Mouse (Mus musculus): ENCODE measurements around the gene Acat3.
"Not testable (repeated sequence)": the region's sequence is repeated elsewhere in the genome, so short reads cannot be mapped to it uniquely, and the experiment has no call there.

Acat3 gene

DNA sequence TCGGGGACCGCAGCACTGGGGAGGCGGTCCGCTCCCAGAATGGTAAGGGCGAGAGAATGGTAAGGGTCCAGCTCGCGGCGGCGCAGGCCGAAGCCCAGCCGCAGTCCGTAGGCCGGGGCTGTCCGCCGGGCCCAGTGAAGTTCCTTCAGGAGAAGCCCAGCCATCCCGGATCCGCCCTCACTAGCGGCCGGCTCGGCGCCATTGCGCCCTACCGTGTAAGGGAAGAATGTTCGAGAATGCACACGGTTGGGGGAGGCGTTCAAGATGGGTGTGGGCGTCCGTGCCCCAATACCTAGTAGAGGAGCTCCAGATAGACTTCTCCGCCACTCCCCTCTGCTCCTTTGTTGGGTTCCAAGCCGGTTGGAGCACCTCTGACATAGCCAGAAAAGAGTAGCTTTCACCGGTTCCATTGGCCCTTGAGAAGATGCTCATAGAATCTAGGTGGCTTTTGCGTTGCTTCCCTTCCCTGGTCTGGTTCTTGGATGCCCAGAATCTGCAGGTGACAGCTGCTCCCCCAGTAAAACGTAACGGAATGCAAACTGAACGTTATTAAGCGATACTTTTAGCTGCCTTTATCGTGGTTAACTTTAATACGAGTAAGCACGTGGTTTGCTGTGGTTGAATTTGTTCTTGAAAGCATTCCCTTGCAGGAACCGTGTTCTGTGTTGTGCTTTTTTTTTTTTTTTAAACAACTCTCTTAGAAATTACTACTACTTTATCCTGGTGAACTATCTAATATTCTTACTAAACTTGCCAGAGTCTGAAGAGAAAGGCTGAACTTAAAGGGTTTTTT lies 23.6 kb downstream of the Acat3 start:
- peak; percentile 21 to 47 for DNase-seq (ENCODE audit: low read depth in 2 of 2, low spot score in 2 of 2)

- peak; percentile 96 for DNase-seq (ENCODE audit: low read depth in 2 of 2, low spot score in 2 of 2)
Observed at GRCm38 (mm10) chr17:12915881-12916583, 24.4 kb downstream of the Acat3 start, which contains the start of gene Mrpl18. Gene Mrpl18 (minus strand): TSS chr17:12916345.

DNA sequence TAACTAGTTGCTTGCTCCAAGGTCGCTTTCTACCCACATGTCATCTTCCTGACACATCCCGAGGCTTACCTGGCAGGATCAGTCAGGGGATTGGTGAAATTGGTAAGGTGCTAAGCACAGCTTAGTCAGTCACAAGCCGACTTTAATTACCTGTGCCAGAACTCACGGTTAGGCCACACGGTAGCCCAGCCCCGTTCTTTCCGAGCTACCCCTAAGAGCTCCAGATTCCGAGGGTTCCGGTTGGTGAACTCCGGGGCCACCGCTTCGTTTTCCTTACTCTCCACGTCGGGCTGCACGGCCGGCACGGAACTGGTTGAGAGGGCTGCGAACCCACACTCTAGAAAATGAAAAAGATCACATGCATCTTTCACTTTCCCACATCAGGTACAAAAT lies 24.9 kb downstream of the Acat3 start, which contains the start of gene Tcp1:
Gene Tcp1 (plus strand): TSS at position 214 of the 393 bp plus-strand sequence.
- no peak for DNase-seq (ENCODE audit: low read depth in 2 of 2, low spot score in 2 of 2)

- no peak for DNase-seq (ENCODE audit: low read depth in 2 of 2, low spot score in 2 of 2)
Observed at GRCm38 (mm10) chr17:12910391-12910790, 30.0 kb downstream of the Acat3 start.

- DNase-seq (ENCODE audit: low read depth in 2 of 2, low spot score in 2 of 2), result no peak
Observed at GRCm38 (mm10) chr17:12909361-12910280, 30.8 kb downstream of the Acat3 start, which contains the start of gene Pnldc1. Gene Pnldc1 (minus strand): TSS chr17:12910230.

GRCm38 (mm10) chr17:12906436-12906835 lies 34.0 kb downstream of the Acat3 start:
- DNase-seq (ENCODE audit: low read depth in 2 of 2, low spot score in 2 of 2), result no peak

- no peak for DNase-seq (ENCODE audit: low read depth in 2 of 2, low spot score in 2 of 2)
Observed at GRCm38 (mm10) chr17:12905810-12906209, 34.6 kb downstream of the Acat3 start.

DNA sequence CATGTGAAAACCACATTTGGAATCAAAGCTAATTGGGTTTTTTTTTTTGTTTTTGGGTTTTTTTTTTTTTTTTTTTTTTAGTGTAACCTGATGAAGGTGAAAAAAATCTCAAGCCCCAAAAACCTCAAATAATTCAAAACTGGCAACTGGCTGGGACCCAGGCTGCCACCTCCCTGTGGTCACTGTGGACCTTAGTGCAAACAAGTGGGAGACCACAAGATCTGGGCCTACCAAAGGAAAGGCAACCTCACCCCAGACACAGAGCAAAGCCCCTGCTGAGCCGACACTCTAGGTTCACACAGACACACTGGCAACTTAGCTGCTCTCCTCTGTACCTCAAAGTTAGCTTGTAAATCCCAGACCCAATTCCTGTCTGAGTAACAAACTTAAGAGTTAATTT lies 36.1 kb downstream of the Acat3 start:
- no peak for DNase-seq (ENCODE audit: low read depth in 2 of 2, low spot score in 2 of 2)

DNA sequence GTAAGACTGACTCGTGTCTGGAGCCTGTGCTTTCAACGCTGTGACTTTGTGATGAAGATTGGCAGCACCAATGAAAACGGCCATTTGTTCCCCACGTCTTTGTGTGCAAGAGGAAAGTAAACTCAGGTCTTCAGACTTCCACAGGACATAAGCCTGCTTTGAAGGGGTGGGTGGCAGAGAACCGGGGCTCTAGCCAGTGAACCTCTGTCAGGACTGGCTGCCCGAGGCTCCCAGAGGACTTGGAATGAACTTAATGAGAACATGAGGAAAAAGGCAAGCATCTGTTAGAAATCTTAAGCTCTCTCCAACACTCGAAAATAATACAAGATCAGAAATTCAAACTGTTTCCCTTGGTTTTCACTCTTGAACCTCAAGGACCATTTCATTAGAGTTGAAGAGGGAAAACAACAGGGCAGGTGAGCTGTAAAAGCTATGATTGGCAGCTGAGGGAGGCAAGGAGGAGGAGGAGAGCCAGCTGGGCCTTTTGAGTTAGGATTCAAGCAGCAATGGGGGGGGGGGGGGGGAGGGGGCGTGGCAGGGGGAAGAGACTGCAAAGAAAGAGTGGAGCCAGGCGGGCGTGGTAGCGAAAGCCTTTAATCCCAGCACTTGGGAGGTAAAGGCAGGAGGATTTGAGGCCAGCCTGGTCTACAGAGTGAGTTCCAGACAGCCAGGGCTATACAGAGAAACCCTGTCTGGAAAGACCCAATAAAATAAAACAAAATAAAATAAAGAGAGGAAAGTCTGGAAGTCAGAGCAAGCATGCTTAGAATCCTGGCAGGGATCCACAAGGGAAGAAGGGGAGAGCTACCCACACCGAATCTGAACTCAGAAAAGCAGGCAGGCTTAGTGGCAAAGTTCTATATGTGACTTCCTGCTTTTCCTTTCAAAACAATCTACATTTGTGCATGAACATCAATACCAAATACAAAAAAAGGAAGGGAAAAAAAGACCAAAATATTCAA lies 36.7 kb downstream of the Acat3 start:
- DNase-seq (ENCODE audit: low read depth in 2 of 2, low spot score in 2 of 2), result no peak

GRCm38 (mm10) chr17:12902291-12902690 lies 38.1 kb downstream of the Acat3 start:
- no peak for DNase-seq (ENCODE audit: low read depth in 2 of 2, low spot score in 2 of 2)

DNA sequence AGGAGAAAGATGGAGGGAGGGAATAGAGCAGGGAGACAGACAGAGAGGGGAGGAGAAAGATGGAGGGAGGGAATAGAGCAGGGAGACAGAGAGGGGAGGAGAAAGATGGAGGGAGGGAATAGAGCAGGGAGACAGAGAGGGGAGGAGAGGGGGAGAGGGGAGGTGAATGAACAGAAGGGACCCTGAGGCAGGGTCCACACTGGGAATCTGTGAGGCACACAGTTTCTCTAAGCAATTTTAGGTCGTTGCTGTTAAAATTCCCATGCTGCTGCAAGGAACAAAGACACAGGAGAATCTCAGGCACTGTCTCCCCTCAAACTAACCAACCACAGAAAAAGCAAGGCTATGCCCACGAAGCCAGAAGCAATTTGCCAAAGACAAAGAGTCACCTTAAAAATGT lies 41.8 kb downstream of the Acat3 start:
- not testable (repeated sequence) for DNase-seq (ENCODE audit: low read depth in 2 of 2, low spot score in 2 of 2)

GRCm38 (mm10) chr17:12897674-12898073 lies 42.7 kb downstream of the Acat3 start:
- DNase-seq (ENCODE audit: low read depth in 2 of 2, low spot score in 2 of 2), result no peak

DNA sequence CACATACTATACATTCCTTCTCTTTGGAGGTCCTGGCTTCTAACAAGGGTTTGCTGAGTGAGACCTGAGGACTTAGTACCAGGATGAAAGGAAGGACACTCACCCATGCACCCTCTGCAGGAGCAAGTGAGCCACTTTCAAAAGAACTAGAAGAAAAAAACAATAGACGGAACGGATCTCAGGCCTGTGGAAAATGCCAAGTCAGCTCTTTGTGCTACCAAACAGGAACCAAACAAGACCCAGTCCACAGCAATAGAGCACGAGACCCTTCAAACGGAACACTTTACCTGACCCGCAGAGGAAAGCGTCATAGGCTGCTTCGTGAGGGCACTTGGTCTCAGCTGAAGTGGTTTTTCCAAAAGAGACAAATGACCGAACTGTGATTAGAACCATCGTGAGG lies 48.4 kb downstream of the Acat3 start:
- DNase-seq (ENCODE audit: low read depth in 2 of 2, low spot score in 2 of 2), result no peak

- no peak for DNase-seq (ENCODE audit: low read depth in 2 of 2, low spot score in 2 of 2)
Observed at GRCm38 (mm10) chr17:12891054-12891453, 49.3 kb downstream of the Acat3 start.

DNA sequence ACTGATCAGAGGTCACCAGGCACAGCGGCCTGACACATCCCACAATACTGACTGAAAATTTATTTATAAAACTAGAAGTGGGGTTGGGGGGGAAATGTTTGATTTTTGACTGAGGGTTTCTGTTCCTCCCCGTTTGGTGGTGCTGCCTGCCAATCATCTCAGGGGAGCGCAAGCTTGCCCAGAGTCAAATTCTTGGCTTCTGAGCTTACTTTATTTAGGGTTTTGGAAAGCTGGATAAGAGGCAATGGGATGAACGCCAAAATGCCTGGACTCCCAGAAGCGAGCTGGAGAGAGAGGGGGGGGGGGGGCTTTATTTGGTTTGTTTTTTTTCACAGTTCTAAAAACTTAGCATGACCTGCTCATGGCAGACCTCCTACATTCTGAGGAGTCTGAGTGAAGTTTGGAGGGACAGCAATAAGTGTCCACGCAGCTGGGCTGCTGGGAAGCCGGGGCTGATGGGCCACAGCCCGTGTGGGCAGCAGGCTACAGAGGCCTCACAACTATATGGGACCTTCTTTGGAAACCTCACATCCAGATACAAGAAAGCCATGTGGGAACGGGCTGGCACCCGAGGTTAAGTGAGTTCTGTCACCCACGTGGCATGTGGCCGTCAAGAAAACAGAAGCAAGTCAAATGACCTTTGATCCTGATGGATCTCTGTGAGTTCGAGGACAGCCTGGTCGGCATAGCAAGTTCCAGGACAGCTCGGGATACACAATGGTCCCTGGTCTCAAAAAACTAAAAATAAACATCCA lies 53.2 kb downstream of the Acat3 start:
- DNase-seq (ENCODE audit: low read depth in 2 of 2, low spot score in 2 of 2), result no peak

DNA sequence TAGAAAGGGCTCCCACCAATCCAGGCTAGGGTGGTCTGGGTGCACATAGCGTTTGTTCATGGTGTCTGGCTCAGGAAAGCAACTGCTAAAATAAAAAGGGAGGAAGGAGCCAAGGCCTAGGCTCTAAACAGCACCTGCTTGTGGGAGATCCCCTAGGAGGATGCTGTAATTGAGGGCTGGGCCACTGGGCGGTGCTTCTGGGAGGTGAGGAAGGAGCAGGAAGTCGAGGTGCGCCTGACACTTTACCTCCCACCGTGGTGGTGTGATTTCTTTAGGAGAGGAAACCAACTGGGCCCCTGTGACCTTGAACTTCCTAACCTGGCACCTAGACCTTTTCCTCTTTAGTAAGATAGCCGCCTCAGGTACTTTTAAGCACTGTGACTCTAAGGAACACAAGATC lies 53.8 kb downstream of the Acat3 start:
- DNase-seq (ENCODE audit: low read depth in 2 of 2, low spot score in 2 of 2), result no peak

DNA sequence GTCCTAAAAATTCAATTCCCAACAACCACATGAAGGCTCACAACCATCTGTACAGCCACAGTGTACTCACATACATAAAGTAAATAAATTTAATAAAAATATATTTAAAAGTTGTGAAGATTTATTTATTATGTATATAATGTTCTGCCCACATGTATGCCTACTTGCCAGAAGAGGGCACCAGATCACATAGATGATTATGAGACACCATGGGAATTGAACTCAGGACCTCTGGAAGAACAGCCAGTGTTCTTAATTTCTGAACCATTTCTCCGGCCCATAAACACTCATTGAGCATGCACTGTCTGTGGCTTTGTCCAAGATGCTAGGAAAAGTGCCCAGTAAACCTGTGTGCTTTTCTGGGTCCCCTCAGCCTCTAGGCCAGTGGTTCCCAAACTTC lies 59.2 kb downstream of the Acat3 start:
- no peak for DNase-seq (ENCODE audit: low read depth in 2 of 2, low spot score in 2 of 2)

- DNase-seq (ENCODE audit: low read depth in 2 of 2, low spot score in 2 of 2), result peak; percentile 64 to 76
Observed at GRCm38 (mm10) chr17:12880178-12880577, 60.2 kb downstream of the Acat3 start.

DNA sequence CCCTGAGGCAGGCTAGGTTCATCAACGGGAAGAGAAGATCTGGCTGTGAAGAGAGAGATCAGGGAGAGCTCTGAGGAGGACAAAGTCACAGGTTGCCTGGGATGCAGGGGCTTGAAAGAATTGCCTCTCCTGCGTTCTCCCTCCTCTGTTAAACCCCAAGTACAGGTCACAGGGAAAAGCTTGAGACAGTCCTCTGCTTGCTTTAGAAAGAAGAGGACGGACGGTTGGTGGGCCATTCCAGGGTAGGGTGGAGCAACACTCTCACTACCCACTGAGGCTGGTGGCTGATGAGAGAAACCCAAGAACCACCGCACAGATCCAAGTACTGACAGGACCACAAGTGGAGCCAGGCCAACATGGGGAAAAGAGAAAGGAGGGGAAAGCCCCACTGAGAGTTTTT lies 64.7 kb downstream of the Acat3 start, which contains the start of gene Mrgprh:
Gene Mrgprh (plus strand): TSS at position 301 of the 400 bp plus-strand sequence.
- no peak for DNase-seq (ENCODE audit: low read depth in 2 of 2, low spot score in 2 of 2)

Data from CD8-positive naive resting alpha-beta T cell, adult 2 months (primary cell).